Mouse (Mus musculus) ES-Bruce4 (cell line): ENCODE measurements at regions not wholly inside any gene's neighbourhood (a gene's known extent, or its start where the extent isn't known, plus 50 kb on each side); places are given as distances from the start of the nearest gene placed in this dataset.

ENCODE experiments used
- CTCF ChIP-seq: IDR thresholded peaks from one replicate; pipeline ENCODE4 v1.8.1; 2011; ENCODE audit warnings: low read depth, low read length
- EP300 ChIP-seq: IDR thresholded peaks from 2 replicates; pipeline ENCODE4 v1.6.1; 2011; ENCODE audit warnings: low read depth, low read length; ENCODE audit not compliant: insufficient read depth

DNA sequence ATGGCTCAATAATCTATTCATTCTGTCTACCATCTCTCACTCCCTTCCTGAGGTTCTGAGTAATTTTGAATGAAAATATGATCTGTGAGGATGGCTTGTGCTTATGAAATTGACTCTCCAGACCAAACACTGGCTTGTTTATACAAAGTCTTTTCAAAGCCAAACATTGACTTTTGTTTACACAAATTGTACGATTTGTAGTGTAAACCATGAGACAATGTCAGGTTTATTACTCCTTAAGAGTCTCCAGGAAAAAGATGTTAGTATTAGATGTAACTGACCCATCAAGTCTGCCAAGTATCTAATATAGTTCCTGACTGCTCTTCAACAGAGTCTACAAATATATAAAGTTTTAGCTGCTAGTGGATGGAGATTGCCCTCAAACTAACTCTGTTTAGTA, 1039.5 kb downstream of the Diaph3 start:
- TF ChIP-seq EP300 (no peak), CTCF (no peak)
